Mouse (Mus musculus) G1E (cell line): ENCODE measurements around the gene Rap1gap2. TPM values are rescaled to one million over a fixed set of nuclear protein-coding genes. Genes with fewer than 3 reads are reported as not detected.

Experiments
- ATAC-seq: 2 replicates; pipeline ENCODE4 v1.8.0; 2016; ENCODE audit warnings: mild to moderate bottlenecking; ENCODE audit not compliant: insufficient number of reproducible peaks, poor library complexity, low FRiP score, severe bottlenecking; ENCODE audit errors: extremely low read depth
- DNase-seq: peaks from one replicate; pipeline ENCODE4 v3.0.0; 2012; ENCODE audit warnings: low spot score
- H3K27me3 ChIP-seq: 2 replicates; pipeline ENCODE4 v1.6.1; 2012; ENCODE audit warnings: mild to moderate bottlenecking, low read length, inconsistent platforms; ENCODE audit not compliant: insufficient read depth
- H3K36me3 ChIP-seq: replicated peaks from 2 replicates; pipeline ENCODE3; 2012; ENCODE audit warnings: mild to moderate bottlenecking, inconsistent platforms
- H3K4me1 ChIP-seq: 2 replicates; pipeline ENCODE4 v1.6.1; 2012; ENCODE audit warnings: low read depth, low read length, inconsistent platforms, mixed read lengths; ENCODE audit not compliant: insufficient read depth
- H3K4me3 ChIP-seq: 2 replicates; pipeline ENCODE4 v1.5.1; 2012; ENCODE audit warnings: low read depth, mild to moderate bottlenecking, inconsistent platforms, low read length, moderate library complexity, mixed read lengths
- H3K9me3 ChIP-seq: replicated peaks from 2 replicates; pipeline ENCODE4 v1.6.1; 2012; ENCODE audit warnings: inconsistent platforms
- CTCF ChIP-seq: IDR thresholded peaks from 2 replicates; pipeline ENCODE4 v1.5.1; 2012; ENCODE audit warnings: low read depth, low read length, inconsistent platforms, mixed read lengths
- GATA1 ChIP-seq: IDR thresholded peaks from 2 replicates; pipeline ENCODE4 v1.6.1; 2012; ENCODE audit warnings: borderline replicate concordance, low read length, inconsistent platforms, mixed read lengths
- GATA2 ChIP-seq: IDR thresholded peaks from 2 replicates; pipeline ENCODE4 v1.6.1; 2012; ENCODE audit warnings: low read depth, low read length, inconsistent platforms, borderline replicate concordance
- POLR2AphosphoS5 ChIP-seq: IDR thresholded peaks from 2 replicates; pipeline ENCODE4 v1.6.1; 2012; ENCODE audit warnings: low read depth, low read length, inconsistent platforms; ENCODE audit not compliant: insufficient replicate concordance
- TAL1 ChIP-seq: conservative IDR thresholded peaks from 2 replicates; pipeline ENCODE4 v1.6.1; 2012; ENCODE audit warnings: low read depth, low read length, inconsistent platforms, mixed read lengths
- polyA plus RNA-seq: library from polyadenylated mRNA; stranded (reverse); fragments of >175 nt; gene quantifications from 2 replicates; pipeline ENCODE4 v1.2.3, GENCODE M21; 2012
- total RNA-seq, 2 experiments: library from RNA; stranded (forward) in 1 of 2; stranded (reverse) in 1 of 2; fragments of 200-1000 nt in 1 of 2; fragments of >200 nt in 1 of 2; fragmentation: Nextera tagmentation in 1 of 2; gene quantifications; 2 replicates each; pipeline ENCODE4 v1.2.3; 2014 to 2017

Gene Rap1gap2
- total and polyA plus RNA-seq, 3 experiments = 8.7 to 11.7 (median 9.4) TPM

DNA sequence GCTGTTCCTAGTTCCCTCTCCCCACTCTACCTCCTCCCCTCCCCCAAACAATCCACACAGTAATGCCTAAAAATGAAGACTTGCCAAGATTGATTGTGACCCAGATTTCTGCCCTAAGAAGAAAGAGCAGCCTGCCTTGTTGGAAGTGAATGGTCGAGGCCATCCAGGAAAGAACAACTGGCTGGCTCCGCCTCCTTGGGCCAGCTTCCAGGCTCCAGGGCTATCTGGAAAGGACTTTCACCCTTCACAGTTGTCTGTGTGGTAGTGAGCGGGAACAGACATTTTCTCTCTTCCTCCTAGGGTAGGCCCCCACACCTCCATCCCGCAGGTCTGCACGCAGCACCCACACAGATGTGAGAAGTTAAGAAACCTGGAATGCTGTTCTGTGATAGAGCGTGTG, 13.0 kb upstream of the Rap1gap2 start:
- ATAC-seq = no peak
- no peak overlapping the region for H3K4me3 ChIP-seq
- DNase-seq = no peak
- peaks cover 15% of the 10 kb centered on the region for H3K27me3 ChIP-seq
- H3K9me3 ChIP-seq = 0 out of 2 replicates have a peak, but pooled peaks cover 3% of the 10 kb centered on the region
- no peaks in the 10 kb centered on the region for H3K36me3 ChIP-seq
- TF ChIP-seq GATA2 = no peak
- no peak for TF ChIP-seq GATA1
- no peak for TF ChIP-seq CTCF
- no peak for TF ChIP-seq TAL1
- no peak for TF ChIP-seq POLR2AphosphoS5
- H3K4me1 ChIP-seq = peaks cover 44% of the 10 kb centered on the region

- DNase-seq = peak; percentile 29
Observed at GRCm38 (mm10) chr11:74621974-74622669, 11.4 kb upstream of the Rap1gap2 start.

GRCm38 (mm10) chr11:74619956-74620300, 9.2 kb upstream of the Rap1gap2 start:
- Histone ChIP-seq H3K9me3 (0 out of 2 replicates have a peak, but pooled peaks cover 3% of the 10 kb centered on the region), H3K4me3 (no peak overlapping the region), H3K27me3 (peaks cover 35% of the 10 kb centered on the region), H3K4me1 (peaks cover 39% of the 10 kb centered on the region), H3K36me3 (no peaks in the 10 kb centered on the region)
- TF ChIP-seq GATA1 = no peak
- no peak for TF ChIP-seq TAL1
- TF ChIP-seq POLR2AphosphoS5 = no peak
- TF ChIP-seq CTCF = no peak
- no peak for TF ChIP-seq GATA2
- DNase-seq (no peak), ATAC-seq (no peak)

More at GRCm38 (mm10) chr11:74621974-74622669, 11.4 kb upstream of the Rap1gap2 start:
- Histone ChIP-seq H3K4me3 (peak overlapping the region; percentile 42; the same call in 1 of the 2 replicates), H3K9me3 (0 out of 2 replicates have a peak, but pooled peaks cover 3% of the 10 kb centered on the region), H3K4me1 (peaks cover 44% of the 10 kb centered on the region), H3K36me3 (no peaks in the 10 kb centered on the region), H3K27me3 (peaks cover 24% of the 10 kb centered on the region)
- peak; percentile 76 for ATAC-seq
- no peak for TF ChIP-seq GATA1
- TF ChIP-seq TAL1 = peak; percentile 90

DNA sequence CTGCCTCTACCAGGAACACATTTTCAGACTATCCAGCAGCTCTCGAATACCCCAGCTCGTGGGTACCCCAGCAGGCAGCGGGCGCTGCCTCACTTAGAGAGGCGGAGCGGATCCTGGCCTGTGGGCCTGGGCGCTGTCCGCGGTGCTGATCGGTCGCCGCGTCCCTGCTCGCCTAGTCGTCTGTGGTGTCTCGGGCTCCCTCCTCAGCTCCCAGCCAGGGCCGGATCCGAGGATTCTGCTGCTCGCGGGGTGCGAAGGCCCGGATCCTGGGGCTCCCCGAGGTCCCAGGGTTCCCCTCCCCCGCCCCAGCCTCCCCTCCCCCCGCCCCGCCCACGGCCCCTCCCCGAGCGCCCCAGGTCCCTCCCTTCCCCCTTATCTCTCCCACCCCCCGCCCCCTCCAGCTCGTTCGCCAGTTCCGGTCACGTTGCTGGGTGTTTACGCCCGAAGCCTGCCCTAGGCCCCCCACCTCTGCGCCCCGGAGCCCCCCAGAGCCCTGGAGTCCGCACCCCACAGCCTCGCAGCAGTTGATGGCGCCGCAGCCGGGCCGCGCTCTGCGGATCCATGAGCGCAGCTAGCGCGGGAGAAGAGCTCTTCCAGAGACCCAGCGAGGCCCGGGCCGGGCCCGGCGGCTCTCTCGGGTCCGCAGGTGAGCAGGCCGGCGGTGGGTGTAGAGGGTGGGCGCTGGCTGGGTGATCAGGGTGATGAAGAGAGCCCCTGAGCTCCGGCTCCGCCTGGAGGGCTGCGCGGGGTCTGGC, 8.7 kb upstream of the Rap1gap2 start, which contains the start of gene Ccdc92b:
Gene Ccdc92b, plus strand, starts transcription at position 405 of the 755 bp plus-strand sequence.
- peaks cover 39% of the 10 kb centered on the region for H3K4me1 ChIP-seq
- ATAC-seq (no peak), DNase-seq (peak; percentile 83)
- peaks cover 39% of the 10 kb centered on the region for H3K27me3 ChIP-seq
- H3K36me3 ChIP-seq = no peaks in the 10 kb centered on the region
- TF ChIP-seq GATA2 = no peak
- no peak for TF ChIP-seq TAL1
- no peak for TF ChIP-seq GATA1
- no peak for TF ChIP-seq POLR2AphosphoS5
- no peak for TF ChIP-seq CTCF
- 0 out of 2 replicates have a peak, but pooled peaks cover 3% of the 10 kb centered on the region for H3K9me3 ChIP-seq
- no peak within 1 kb of the TSS for H3K4me3 ChIP-seq

DNA sequence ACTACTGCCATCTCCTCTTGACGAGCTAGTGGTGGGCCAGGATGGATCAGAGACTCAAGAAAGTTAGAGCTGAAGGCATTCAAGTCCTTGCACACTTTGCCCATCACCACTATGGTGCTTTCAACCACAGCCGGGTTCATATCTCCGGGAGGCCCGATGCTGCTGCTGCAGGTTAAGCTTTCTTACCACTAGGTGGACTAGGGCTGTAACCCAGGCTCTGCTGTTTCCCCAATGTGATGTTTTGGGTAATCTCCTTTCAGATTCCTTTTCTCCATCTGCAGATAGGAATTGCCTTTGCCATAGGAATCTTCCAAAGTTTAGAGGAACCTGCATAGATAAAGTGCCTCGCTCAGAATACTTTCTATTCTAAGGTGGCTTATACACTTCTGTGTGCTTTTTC, 4.9 kb upstream of the Rap1gap2 start:
- DNase-seq (no peak), ATAC-seq (no peak)
- TF ChIP-seq POLR2AphosphoS5 (no peak), TAL1 (no peak)
- H3K36me3 ChIP-seq = no peaks in the 10 kb centered on the region
- H3K27me3 ChIP-seq = peaks cover 54% of the 10 kb centered on the region
- 0 out of 2 replicates have a peak, but pooled peaks cover 6% of the 10 kb centered on the region for H3K9me3 ChIP-seq
- peaks cover 7% of the 10 kb centered on the region for H3K4me1 ChIP-seq
- no peak overlapping the region for H3K4me3 ChIP-seq

DNA sequence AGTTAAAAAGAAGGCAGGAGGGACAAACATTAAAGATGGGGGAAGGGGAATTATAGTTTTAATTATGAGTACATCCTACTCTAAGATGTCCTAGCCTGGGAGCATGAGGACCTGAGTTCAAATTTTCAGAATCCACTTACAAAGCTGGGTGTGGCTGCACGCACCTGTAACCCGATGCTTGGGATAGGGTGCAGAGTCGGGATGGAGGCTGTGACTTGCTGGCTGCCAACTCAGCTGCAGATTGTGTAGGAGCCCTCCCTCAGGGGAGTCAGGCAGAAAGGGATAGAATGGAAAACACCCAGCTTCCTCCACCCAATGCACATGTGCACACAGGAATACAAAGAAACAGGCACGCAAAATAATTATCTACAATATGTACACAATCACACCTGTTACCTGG, 2.7 kb upstream of the Rap1gap2 start:
- Histone ChIP-seq H3K4me1 (no peaks in the 10 kb centered on the region), H3K36me3 (no peaks in the 10 kb centered on the region), H3K9me3 (0 out of 2 replicates have a peak, but pooled peaks cover 4% of the 10 kb centered on the region), H3K27me3 (peaks cover 50% of the 10 kb centered on the region), H3K4me3 (no peak overlapping the region)
- TF ChIP-seq TAL1 (no peak), CTCF (no peak), POLR2AphosphoS5 (no peak), GATA2 (no peak), GATA1 (no peak)
- DNase-seq (no peak), ATAC-seq (no peak)
